Mouse (Mus musculus) stomach, postnatal 0 days (tissue): ENCODE measurements around the gene Ndufaf1. TPM values are rescaled to one million over a fixed set of nuclear protein-coding genes. Genes with fewer than 3 reads are reported as not detected.

Source experiments
- ATAC-seq: fragments of 200-750 bp; cut with Nextera tagmentation; 2 replicates; pipeline ENCODE4 v1.8.0; 2017; ENCODE audit not compliant: low FRiP score, low TSS enrichment
- DNase-seq: peaks from one replicate; pipeline ENCODE4 v3.0.0-alpha.2; 2016; ENCODE audit warnings: low spot score
- H3K27ac ChIP-seq: fragments of 300-500 bp; sonication (generic); replicated peaks from 2 replicates; pipeline ENCODE4 v1.5.1; 2014; ENCODE audit warnings: mild to moderate bottlenecking, control low read depth
- H3K27me3 ChIP-seq: fragments of 300-500 bp; sonication (generic); 2 replicates; pipeline ENCODE4 v1.6.1; 2014; ENCODE audit warnings: low read length; ENCODE audit not compliant: control insufficient read depth, insufficient read depth
- H3K36me3 ChIP-seq: fragments of 300-500 bp; sonication (generic); 2 replicates; pipeline ENCODE4 v1.6.1; 2014; ENCODE audit warnings: low read length, mixed read lengths; ENCODE audit not compliant: control insufficient read depth, insufficient read depth
- H3K4me1 ChIP-seq: fragments of 300-500 bp; sonication (generic); replicated peaks from 2 replicates; pipeline ENCODE4 v1.6.1; 2014; ENCODE audit warnings: antibody characterized with exemption; ENCODE audit not compliant: control insufficient read depth, insufficient read depth
- H3K4me2 ChIP-seq: fragments of 300-500 bp; sonication (generic); replicated peaks from 2 replicates; pipeline ENCODE4 v1.6.1; 2014; ENCODE audit warnings: low read depth, mild to moderate bottlenecking, control low read depth, moderate library complexity
- H3K4me3 ChIP-seq: fragments of 300-500 bp; sonication (generic); 2 replicates; pipeline ENCODE4 v1.5.1; 2014; ENCODE audit warnings: low read depth, low read length, control low read depth
- H3K9ac ChIP-seq: fragments of 300-500 bp; sonication (generic); 2 replicates; pipeline ENCODE4 v1.6.1; 2014; ENCODE audit warnings: mild to moderate bottlenecking, low read length, control low read depth, mixed read lengths
- H3K9me3 ChIP-seq: fragments of 300-500 bp; sonication (generic); 2 replicates; pipeline ENCODE4 v1.6.1; 2016; ENCODE audit warnings: low read length; ENCODE audit not compliant: control insufficient read depth
- CTCF ChIP-seq: IDR thresholded peaks from 2 replicates; pipeline ENCODE4 v1.5.1; 2016; ENCODE audit warnings: antibody characterized with exemption, low read depth, mild to moderate bottlenecking, moderate library complexity
- EP300 ChIP-seq: optimal IDR thresholded peaks from 2 replicates; pipeline ENCODE3; 2016; ENCODE audit warnings: antibody characterized with exemption
- WGBS: fragments of 180-500 bp; shearing (Covaris S2); extraction: QIAGEN DNeasy Blood & Tissue Kit; methylation state at CpG from one replicate; pipeline ENCODE4 v1.1.7; 2014; 5-methylcytosine and 5-hydroxymethylcytosine counted together
- polyA plus RNA-seq: library from polyadenylated mRNA; unstranded; fragments of >200 nt; fragmentation: Nextera tagmentation; extraction: Ambion mirVana; gene quantifications from 2 replicates; pipeline ENCODE4 v1.2.1, GENCODE M21; 2015

Ndufaf1 gene
- polyA plus RNA-seq, 1 experiment from 2014 or later: 28.0 TPM

DNA sequence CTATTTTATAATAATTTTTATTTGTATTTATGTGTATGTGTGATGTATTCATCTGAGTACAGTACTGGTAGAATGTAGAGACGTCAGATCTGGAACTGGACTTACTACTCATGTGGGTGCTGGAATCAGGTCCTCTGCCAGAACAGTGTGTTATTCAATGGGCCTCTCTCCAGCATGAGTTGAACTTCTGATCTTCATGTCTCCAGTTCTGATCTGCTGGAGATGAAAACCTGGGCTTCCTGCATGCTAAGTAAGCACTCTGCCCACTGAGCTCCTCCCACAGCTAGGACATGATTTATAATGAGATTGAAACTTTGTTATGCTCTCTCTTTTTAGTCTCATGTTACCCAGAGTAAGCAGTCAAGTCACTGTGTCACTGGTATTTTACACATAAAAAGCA, 33.5 kb upstream of the Ndufaf1 start:
- no peaks in the 10 kb centered on the region for H3K27me3 ChIP-seq
- no peaks in the 10 kb centered on the region for H3K9me3 ChIP-seq
- no peak overlapping the region for H3K4me2 ChIP-seq
- 60% methylated on average over 1 of the region's 1 CpGs for WGBS
- no peak overlapping the region for H3K4me3 ChIP-seq
- H3K36me3 ChIP-seq: peaks cover 2% of the 10 kb centered on the region; the same call in 1 of the 2 replicates
- ATAC-seq: no peak
- H3K4me1 ChIP-seq: no peaks in the 10 kb centered on the region
- no peak overlapping the region for H3K9ac ChIP-seq
- DNase-seq: no peak
- TF ChIP-seq CTCF (no peak), EP300 (no peak)
- no peak overlapping the region for H3K27ac ChIP-seq

DNA sequence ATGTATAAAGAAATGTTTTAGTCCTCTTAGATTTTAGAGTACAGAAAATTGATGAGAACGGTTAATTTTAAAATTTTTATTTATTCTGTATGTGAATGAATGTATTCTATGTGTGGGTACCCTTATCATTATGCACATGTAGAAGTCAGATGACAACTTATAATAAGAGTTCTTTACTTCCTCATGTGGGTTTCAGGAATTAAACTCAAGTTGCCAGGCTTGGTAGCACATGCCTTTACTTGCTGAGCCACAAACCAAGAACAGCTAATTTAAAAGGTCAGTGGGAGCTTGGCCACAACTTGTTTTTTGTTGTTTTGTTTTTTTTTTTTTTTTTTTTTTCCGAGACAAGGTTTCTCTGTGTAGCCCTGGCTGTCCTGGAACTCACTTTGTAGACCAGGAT, 32.2 kb upstream of the Ndufaf1 start:
- Histone ChIP-seq H3K4me3 (no peak overlapping the region), H3K9me3 (no peaks in the 10 kb centered on the region), H3K36me3 (0 out of 2 replicates have a peak, but pooled peaks cover 2% of the 10 kb centered on the region), H3K4me2 (no peak overlapping the region), H3K27me3 (no peaks in the 10 kb centered on the region), H3K27ac (no peak overlapping the region), H3K9ac (no peak overlapping the region), H3K4me1 (no peaks in the 10 kb centered on the region)
- no peak for DNase-seq
- 83% methylated on average over 2 of the region's 2 CpGs for WGBS
- no peak for ATAC-seq
- TF ChIP-seq CTCF (no peak), EP300 (no peak)

DNA sequence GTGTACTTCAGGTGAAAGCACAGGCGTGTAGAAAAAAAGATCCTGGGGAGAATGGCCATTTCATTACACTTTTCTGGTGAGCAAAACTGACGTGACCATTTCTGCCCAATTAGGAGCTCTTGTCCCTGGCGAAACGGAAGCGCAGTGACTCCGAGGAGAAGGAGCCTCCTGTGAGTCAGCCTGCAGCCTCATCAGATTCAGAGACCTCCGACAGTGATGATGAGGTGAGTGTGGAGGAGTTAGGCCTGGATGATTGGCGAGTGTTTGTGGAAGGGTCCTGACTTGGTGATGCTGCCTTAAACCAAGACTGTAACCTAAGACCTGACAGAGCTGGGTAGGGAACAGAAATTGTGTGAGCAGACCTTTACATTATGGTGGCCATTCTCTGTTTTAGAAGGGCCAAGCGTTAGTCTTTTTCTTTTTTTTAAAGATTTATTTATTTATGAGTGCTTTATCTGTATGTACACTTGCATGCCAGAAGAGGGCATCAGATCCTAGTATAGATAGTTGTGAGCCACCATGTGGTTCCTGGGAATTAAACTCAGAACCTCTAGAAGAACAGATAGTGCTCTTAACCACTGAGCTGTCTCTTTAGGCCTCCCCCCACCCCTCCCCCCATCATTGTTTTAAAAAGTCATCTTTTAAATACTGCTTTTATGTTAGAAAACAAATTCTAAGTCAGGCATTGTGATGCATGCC, 29.5 kb upstream of the Ndufaf1 start:
- H3K4me1 ChIP-seq: no peaks in the 10 kb centered on the region
- H3K36me3 ChIP-seq: 0 out of 2 replicates have a peak, but pooled peaks cover 2% of the 10 kb centered on the region
- H3K27ac ChIP-seq: no peak overlapping the region
- no peak overlapping the region for H3K9ac ChIP-seq
- H3K27me3 ChIP-seq: no peaks in the 10 kb centered on the region
- H3K4me2 ChIP-seq: no peak overlapping the region
- WGBS: 79% methylated on average over 9 of the region's 9 CpGs
- TF ChIP-seq EP300 (no peak), CTCF (peak; percentile 59)
- ATAC-seq: no peak
- no peak overlapping the region for H3K4me3 ChIP-seq
- no peak for DNase-seq
- H3K9me3 ChIP-seq: no peaks in the 10 kb centered on the region

DNA sequence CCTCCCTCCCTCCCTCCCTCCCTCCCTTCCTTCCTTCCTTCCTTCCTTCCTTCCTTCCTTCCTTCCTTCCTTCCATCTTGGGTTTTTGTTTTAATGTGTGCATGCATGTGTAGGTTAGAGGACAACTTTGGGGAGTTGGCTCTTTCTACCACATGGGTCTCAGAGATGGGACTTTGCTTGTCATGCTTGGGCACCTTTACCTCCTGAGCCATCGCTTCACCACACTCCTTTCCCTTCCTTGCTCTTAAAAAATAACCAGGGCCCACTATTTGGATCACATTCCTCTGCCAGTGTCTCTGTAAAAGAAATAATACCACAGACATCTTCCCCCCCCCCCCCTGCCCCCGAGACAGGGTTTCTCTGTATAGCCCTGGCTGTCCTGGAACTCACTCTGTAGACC, 21.1 kb upstream of the Ndufaf1 start:
- no peak overlapping the region for H3K4me3 ChIP-seq
- H3K9me3 ChIP-seq: no peaks in the 10 kb centered on the region
- TF ChIP-seq EP300 (no peak), CTCF (no peak)
- H3K9ac ChIP-seq: no peak overlapping the region
- H3K4me2 ChIP-seq: no peak overlapping the region
- no peaks in the 10 kb centered on the region for H3K4me1 ChIP-seq
- WGBS: 80% methylated on average over 2 of the region's 2 CpGs
- ATAC-seq (no peak), DNase-seq (no peak)
- H3K27me3 ChIP-seq: no peaks in the 10 kb centered on the region
- no peaks in the 10 kb centered on the region for H3K36me3 ChIP-seq
- no peak overlapping the region for H3K27ac ChIP-seq

DNA sequence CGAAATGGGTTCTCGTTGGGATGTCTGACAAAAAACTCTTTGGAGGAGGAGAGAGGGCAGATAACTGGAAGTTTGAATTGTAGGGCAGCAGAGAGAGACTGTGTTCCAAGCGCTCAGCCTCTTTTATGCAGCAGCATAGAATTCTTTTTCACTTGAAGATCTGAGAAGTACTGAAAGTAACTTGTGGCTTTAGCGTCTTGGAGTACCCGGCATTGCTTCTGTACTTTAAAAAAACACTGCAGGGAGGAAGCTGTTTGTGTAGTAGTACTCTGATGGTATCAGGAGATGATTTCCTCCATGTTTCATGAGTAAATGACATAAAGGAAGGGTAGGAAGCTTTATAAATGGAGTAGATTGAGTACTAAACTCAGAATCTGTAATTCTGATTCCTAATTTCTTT, 13.2 kb upstream of the Ndufaf1 start:
- H3K36me3 ChIP-seq: no peaks in the 10 kb centered on the region
- ATAC-seq (no peak), DNase-seq (no peak)
- no peaks in the 10 kb centered on the region for H3K9me3 ChIP-seq
- H3K9ac ChIP-seq: peak overlapping the region; percentile 95
- WGBS: 3% methylated on average over 5 of the region's 5 CpGs
- H3K4me1 ChIP-seq: no peaks in the 10 kb centered on the region
- no peak overlapping the region for H3K27ac ChIP-seq
- no peaks in the 10 kb centered on the region for H3K27me3 ChIP-seq
- TF ChIP-seq CTCF (no peak), EP300 (no peak)
- peak overlapping the region; percentile 96 for H3K4me3 ChIP-seq
- H3K4me2 ChIP-seq: peak overlapping the region; percentile 62

DNA sequence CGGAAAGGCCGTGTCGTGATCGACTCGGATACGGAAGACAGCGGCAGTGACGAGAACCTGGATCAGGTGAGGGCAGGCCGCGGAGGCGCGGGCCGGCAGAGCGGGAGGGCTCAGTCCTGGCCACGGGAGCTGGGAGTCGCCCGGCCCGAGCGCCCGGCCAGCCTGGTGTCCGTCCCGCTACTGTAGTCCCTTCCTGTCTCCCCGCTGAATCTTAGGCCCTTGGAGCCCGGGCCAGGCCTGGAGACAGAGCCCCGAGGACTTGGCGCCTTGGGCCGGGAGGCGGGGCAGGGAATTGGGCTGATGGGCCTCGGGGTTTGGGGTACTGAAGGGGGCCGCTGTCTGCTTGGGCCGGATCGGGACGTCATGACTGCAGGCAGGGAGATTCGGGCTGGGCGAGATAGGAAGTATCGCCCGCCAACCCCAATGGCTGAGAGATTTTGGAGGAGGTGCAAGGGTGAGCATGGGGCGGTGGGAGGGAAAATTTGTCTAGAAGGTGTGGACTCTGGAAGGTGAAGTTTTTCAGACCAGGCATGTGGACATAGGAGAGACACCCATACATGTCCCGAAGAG, 12.7 kb upstream of the Ndufaf1 start:
- Histone ChIP-seq H3K4me1 (no peaks in the 10 kb centered on the region), H3K27me3 (no peaks in the 10 kb centered on the region), H3K4me2 (peak overlapping the region; percentile 62), H3K4me3 (peak overlapping the region; percentile 96), H3K9ac (peak overlapping the region; percentile 95), H3K36me3 (no peaks in the 10 kb centered on the region), H3K9me3 (no peaks in the 10 kb centered on the region), H3K27ac (peak overlapping the region; percentile 83)
- no peak for TF ChIP-seq EP300
- ATAC-seq: peak; percentile 88
- DNase-seq: no peak
- WGBS: under 1% methylated on average over 34 of the region's 39 CpGs
